Mouse (Mus musculus): ENCODE measurements around the gene Dpep2nb. TPM values are rescaled to one million over a fixed set of nuclear protein-coding genes. Genes with fewer than 3 reads are reported as not detected.

The Dpep2nb gene
- polyA plus RNA-seq, 1 experiment, result not detected

- TF ChIP-seq MAX (IDR thresholded peaks at IDR 0.05; ENCODE audit: low read depth) (no peak), MYOG (IDR thresholded peaks at IDR 0.05; ENCODE audit: control insufficient read depth in 1 of 3, insufficient read depth in 1 of 3, insufficient read length in 2 of 3, low read depth in 2 of 3) (peak in 1 of 3 experiments; percentile 84), MYOD1 (IDR thresholded peaks at IDR 0.05; ENCODE audit: control insufficient read depth in 1 of 3, insufficient read length in 2 of 3, low read depth in 2 of 3) (peak in 2 of 3 experiments; percentile 30 to 57), TCF12 (IDR thresholded peaks at IDR 0.05; ENCODE audit: insufficient read depth, poor library complexity, severe bottlenecking) (peak; percentile 22)
- no peaks in the 10 kb centered on the region for H3K36me3 ChIP-seq (ENCODE audit: control insufficient read depth, insufficient read depth)
- no peaks in the 10 kb centered on the region for H3K79me2 ChIP-seq (ENCODE audit: control insufficient read depth, insufficient read depth)
- no peak overlapping the region for H3ac ChIP-seq (ENCODE audit: control insufficient read depth, insufficient read length)
- no peaks in the 10 kb centered on the region for H3K27me3 ChIP-seq (ENCODE audit: control insufficient read depth, insufficient read depth, insufficient read length)
- no peak overlapping the region for H3K4me2 ChIP-seq (ENCODE audit: low read depth)
- no peak overlapping the region for H3K4me3 ChIP-seq
Measured at GRCm38 (mm10) chr8:106043055-106043454, 37.3 kb upstream of the Dpep2nb start.

GRCm38 (mm10) chr8:106040218-106040617 is 34.4 kb upstream of the Dpep2nb start:
- Histone ChIP-seq H3ac (ENCODE audit: control insufficient read depth, insufficient read length) (no peak overlapping the region), H3K4me2 (ENCODE audit: low read depth) (no peak overlapping the region), H3K36me3 (ENCODE audit: control insufficient read depth, insufficient read depth) (peaks cover 3% of the 10 kb centered on the region), H3K79me2 (ENCODE audit: control insufficient read depth, insufficient read depth) (no peaks in the 10 kb centered on the region), H3K27me3 (ENCODE audit: control insufficient read depth, insufficient read depth, insufficient read length) (no peaks in the 10 kb centered on the region), H3K4me3 (no peak overlapping the region)
- TF ChIP-seq SRF (IDR thresholded peaks at IDR 0.05; ENCODE audit: control insufficient read depth, insufficient read length, low read depth) (no peak), E2F4 (IDR thresholded peaks at IDR 0.05; ENCODE audit: insufficient read depth) (no peak), POLR2A (IDR thresholded peaks at IDR 0.05; ENCODE audit: insufficient read length, low read depth) (no peak), USF1 (IDR thresholded peaks at IDR 0.05; ENCODE audit: low read depth) (no peak)

DNA sequence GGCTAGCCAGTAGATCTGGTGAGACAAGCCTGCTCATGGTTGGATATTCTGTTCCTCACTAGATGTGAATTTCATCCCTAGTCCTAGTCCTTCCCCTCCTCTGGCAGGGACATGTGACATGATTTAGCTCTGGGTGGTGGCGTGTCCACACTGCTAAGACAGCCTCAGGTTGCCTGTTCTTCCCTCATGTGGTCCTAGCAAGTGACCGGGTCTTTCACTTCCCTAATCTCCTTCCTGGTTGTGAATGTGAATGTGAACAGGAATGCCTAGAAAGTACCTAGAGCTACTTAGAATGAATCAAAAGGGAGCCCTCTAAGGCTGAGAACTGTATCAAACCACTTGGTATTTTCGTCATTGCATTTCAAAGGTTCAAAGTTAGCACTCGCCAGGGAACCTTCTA is 33.8 kb upstream of the Dpep2nb start:
- Histone ChIP-seq H3K4me3 (no peak overlapping the region), H3K4me2 (ENCODE audit: low read depth) (no peak overlapping the region), H3ac (ENCODE audit: control insufficient read depth, insufficient read length) (no peak overlapping the region), H3K36me3 (ENCODE audit: control insufficient read depth, insufficient read depth) (peaks cover 4% of the 10 kb centered on the region), H3K27me3 (ENCODE audit: control insufficient read depth, insufficient read depth, insufficient read length) (no peaks in the 10 kb centered on the region), H3K79me2 (ENCODE audit: control insufficient read depth, insufficient read depth) (no peaks in the 10 kb centered on the region)
- TF ChIP-seq USF1 (IDR thresholded peaks at IDR 0.05; ENCODE audit: low read depth), result no peak
- TF ChIP-seq MAX (IDR thresholded peaks at IDR 0.05; ENCODE audit: low read depth), result no peak
- no peak for TF ChIP-seq TCF12 (IDR thresholded peaks at IDR 0.05; ENCODE audit: insufficient read depth, poor library complexity, severe bottlenecking)
- no peak for TF ChIP-seq TCF3 (IDR thresholded peaks at IDR 0.05; ENCODE audit: insufficient read length, low read depth)
- no peak for TF ChIP-seq POLR2A (IDR thresholded peaks at IDR 0.05; ENCODE audit: insufficient read length, low read depth)
- no peak for TF ChIP-seq REST (IDR thresholded peaks at IDR 0.05; ENCODE audit: insufficient read depth, insufficient read length)
- no peak for TF ChIP-seq E2F4 (IDR thresholded peaks at IDR 0.05; ENCODE audit: insufficient read depth)
- TF ChIP-seq MYOD1 (IDR thresholded peaks at IDR 0.05; ENCODE audit: control insufficient read depth in 1 of 3, insufficient read length in 2 of 3, low read depth in 2 of 3), result no peak
- TF ChIP-seq CEBPB (IDR thresholded peaks at IDR 0.05; ENCODE audit: insufficient read depth, poor library complexity, severe bottlenecking), result no peak

DNA sequence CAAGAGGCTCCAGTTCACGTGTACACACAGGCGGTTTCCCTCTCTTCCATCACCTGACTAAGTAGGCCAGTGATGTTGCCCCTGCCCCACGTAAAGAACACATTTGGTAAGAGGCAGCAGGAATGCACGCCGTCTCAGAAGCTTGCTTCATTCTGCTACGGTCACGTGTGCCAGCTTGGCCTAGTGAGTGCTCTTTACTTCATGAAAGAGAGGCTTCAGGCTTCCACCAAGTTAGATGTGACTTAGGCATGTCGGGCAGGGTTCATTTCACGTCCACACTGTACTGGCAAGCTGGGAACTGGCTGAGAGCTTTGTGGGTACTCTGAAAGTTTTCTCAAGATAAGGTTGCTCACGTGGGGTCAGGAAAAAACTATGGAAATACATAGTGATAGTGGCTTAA is 32.9 kb upstream of the Dpep2nb start:
- H3K36me3 ChIP-seq (ENCODE audit: control insufficient read depth, insufficient read depth), result peaks cover 9% of the 10 kb centered on the region

GRCm38 (mm10) chr8:106022483-106022882 is 16.7 kb upstream of the Dpep2nb start:
- no peak overlapping the region for H3ac ChIP-seq (ENCODE audit: control insufficient read depth, insufficient read length)
- no peaks in the 10 kb centered on the region for H3K27me3 ChIP-seq (ENCODE audit: control insufficient read depth, insufficient read depth, insufficient read length)
- H3K4me3 ChIP-seq, result no peak overlapping the region
- no peak overlapping the region for H3K4me2 ChIP-seq (ENCODE audit: low read depth)
- H3K79me2 ChIP-seq (ENCODE audit: control insufficient read depth, insufficient read depth), result no peaks in the 10 kb centered on the region
- TF ChIP-seq POLR2AphosphoS2 (IDR thresholded peaks at IDR 0.05; ENCODE audit: insufficient read length, low read depth) (no peak), TCF12 (IDR thresholded peaks at IDR 0.05; ENCODE audit: insufficient read depth, poor library complexity, severe bottlenecking) (no peak), POLR2A (IDR thresholded peaks at IDR 0.05; ENCODE audit: insufficient read length, low read depth) (no peak), CEBPB (IDR thresholded peaks at IDR 0.05; ENCODE audit: insufficient read depth, poor library complexity, severe bottlenecking) (no peak), MAX (IDR thresholded peaks at IDR 0.05; ENCODE audit: low read depth) (no peak), USF1 (IDR thresholded peaks at IDR 0.05; ENCODE audit: low read depth) (no peak), REST (IDR thresholded peaks at IDR 0.05; ENCODE audit: insufficient read depth, insufficient read length) (no peak)
- peaks cover 9% of the 10 kb centered on the region for H3K36me3 ChIP-seq (ENCODE audit: control insufficient read depth, insufficient read depth)

More for the DNA sequence above, 32.9 kb upstream of the Dpep2nb start:
- H3K79me2 ChIP-seq (ENCODE audit: control insufficient read depth, insufficient read depth), result no peaks in the 10 kb centered on the region
- TF ChIP-seq MYOG (IDR thresholded peaks at IDR 0.05; ENCODE audit: control insufficient read depth in 1 of 3, insufficient read depth in 1 of 3, insufficient read length in 2 of 3, low read depth in 2 of 3) (no peak), TCF3 (IDR thresholded peaks at IDR 0.05; ENCODE audit: insufficient read length, low read depth) (no peak), POLR2AphosphoS2 (IDR thresholded peaks at IDR 0.05; ENCODE audit: insufficient read length, low read depth) (no peak), POLR2A (IDR thresholded peaks at IDR 0.05; ENCODE audit: insufficient read length, low read depth) (no peak), REST (IDR thresholded peaks at IDR 0.05; ENCODE audit: insufficient read depth, insufficient read length) (no peak), E2F4 (IDR thresholded peaks at IDR 0.05; ENCODE audit: insufficient read depth) (no peak), USF1 (IDR thresholded peaks at IDR 0.05; ENCODE audit: low read depth) (no peak), CEBPB (IDR thresholded peaks at IDR 0.05; ENCODE audit: insufficient read depth, poor library complexity, severe bottlenecking) (no peak), TCF12 (IDR thresholded peaks at IDR 0.05; ENCODE audit: insufficient read depth, poor library complexity, severe bottlenecking) (no peak), SRF (IDR thresholded peaks at IDR 0.05; ENCODE audit: control insufficient read depth, insufficient read length, low read depth) (no peak), MAX (IDR thresholded peaks at IDR 0.05; ENCODE audit: low read depth) (no peak), MYOD1 (IDR thresholded peaks at IDR 0.05; ENCODE audit: control insufficient read depth in 1 of 3, insufficient read length in 2 of 3, low read depth in 2 of 3) (no peak)
- no peak overlapping the region for H3K4me3 ChIP-seq
- H3ac ChIP-seq (ENCODE audit: control insufficient read depth, insufficient read length), result no peak overlapping the region
- H3K4me2 ChIP-seq (ENCODE audit: low read depth), result no peak overlapping the region
- H3K27me3 ChIP-seq (ENCODE audit: control insufficient read depth, insufficient read depth, insufficient read length), result no peaks in the 10 kb centered on the region
